Mouse (Mus musculus) midbrain, embryonic 10.5 days (tissue): ENCODE measurements at regions not wholly inside any gene's neighbourhood (a gene's known extent, or its start where the extent isn't known, plus 50 kb on each side); places are given as distances from the start of the nearest gene placed in this dataset.
"Not testable (repeated sequence)": the region's sequence is repeated elsewhere in the genome, so short reads cannot be mapped to it uniquely, and the experiment has no call there.

ENCODE experiments used
- DNase-seq: peaks from one replicate; pipeline ENCODE4 v3.0.0-alpha.2; 2017; ENCODE audit warnings: low spot score
- H3K27ac ChIP-seq: fragments of 300-500 bp; sonication (generic); replicated peaks from 2 replicates; pipeline ENCODE4 v1.5.1; 2016; ENCODE audit warnings: mild to moderate bottlenecking
- H3K27me3 ChIP-seq: fragments of 300-500 bp; sonication (generic); 2 replicates; pipeline ENCODE4 v1.6.1; 2016; ENCODE audit warnings: low read depth, mild to moderate bottlenecking; ENCODE audit not compliant: poor library complexity, severe bottlenecking
- H3K36me3 ChIP-seq: fragments of 300-500 bp; sonication (generic); 2 replicates; pipeline ENCODE4 v1.6.1; 2016; ENCODE audit warnings: mild to moderate bottlenecking, moderate library complexity
- H3K4me1 ChIP-seq: fragments of 300-500 bp; sonication (generic); 2 replicates; pipeline ENCODE4 v1.6.1; 2016
- H3K4me3 ChIP-seq: fragments of 300-500 bp; sonication (generic); 2 replicates; pipeline ENCODE4 v1.5.1; 2016; ENCODE audit warnings: mild to moderate bottlenecking, moderate library complexity
- H3K9me3 ChIP-seq: fragments of 300-500 bp; sonication (generic); replicated peaks from 2 replicates; pipeline ENCODE4 v1.6.1; 2016; ENCODE audit warnings: mild to moderate bottlenecking
- WGBS: fragments of 180-500 bp; shearing (Covaris S2); methylation state at CpG from one replicate; pipeline ENCODE4 v1.1.7; 2016; 5-methylcytosine and 5-hydroxymethylcytosine counted together

GRCm38 (mm10) chr6:95058017-95058416 is 59.0 kb upstream of the Kbtbd8 start:
- 48% methylated on average over 4 of the region's 4 CpGs for WGBS
- Histone ChIP-seq H3K36me3 (no peaks in the 10 kb centered on the region), H3K4me1 (no peaks in the 10 kb centered on the region), H3K9me3 (no peaks in the 10 kb centered on the region), H3K27ac (no peak overlapping the region), H3K27me3 (no peaks in the 10 kb centered on the region), H3K4me3 (no peak overlapping the region)
- DNase-seq: no peak

- H3K36me3 ChIP-seq: no peaks in the 10 kb centered on the region
- 94% methylated on average over 2 of the region's 2 CpGs for WGBS
- H3K27me3 ChIP-seq: no peaks in the 10 kb centered on the region
- no peak for DNase-seq
- no peak overlapping the region for H3K27ac ChIP-seq
- H3K4me3 ChIP-seq: no peak overlapping the region
- no peaks in the 10 kb centered on the region for H3K9me3 ChIP-seq
- no peaks in the 10 kb centered on the region for H3K4me1 ChIP-seq
These were observed 60.8 kb upstream of the Kbtbd8 start for GRCm38 (mm10) chr6:95056222-95056621.

- Histone ChIP-seq H3K9me3 (no peaks in the 10 kb centered on the region), H3K4me3 (no peak overlapping the region), H3K27me3 (no peaks in the 10 kb centered on the region), H3K36me3 (no peaks in the 10 kb centered on the region), H3K27ac (no peak overlapping the region), H3K4me1 (no peaks in the 10 kb centered on the region)
- 86% methylated on average over 9 of the region's 9 CpGs for WGBS
- no peak for DNase-seq
These were observed 63.2 kb upstream of the Kbtbd8 start for GRCm38 (mm10) chr6:95053717-95054382.

GRCm38 (mm10) chr6:95041351-95041750 is 75.7 kb upstream of the Kbtbd8 start:
- 17% methylated on average over 7 of the region's 10 CpGs for WGBS
- not testable (repeated sequence) for H3K4me3 ChIP-seq, H3K36me3 ChIP-seq, DNase-seq, H3K27ac ChIP-seq, H3K4me1 ChIP-seq, H3K27me3 ChIP-seq, H3K9me3 ChIP-seq

- 46% methylated on average over 4 of the region's 4 CpGs for WGBS
- no peak for DNase-seq
These were observed 92.8 kb upstream of the Kbtbd8 start for GRCm38 (mm10) chr6:95024239-95024638.

GRCm38 (mm10) chr6:95021724-95022123 is 95.3 kb upstream of the Kbtbd8 start:
- H3K4me3 ChIP-seq: no peak overlapping the region
- peaks cover 26% of the 10 kb centered on the region for H3K4me1 ChIP-seq
- H3K9me3 ChIP-seq: no peaks in the 10 kb centered on the region
- H3K27ac ChIP-seq: no peak overlapping the region
- DNase-seq: no peak
- WGBS: 50% methylated on average over 7 of the region's 7 CpGs
- no peaks in the 10 kb centered on the region for H3K27me3 ChIP-seq
- no peaks in the 10 kb centered on the region for H3K36me3 ChIP-seq

More at GRCm38 (mm10) chr6:95024239-95024638, 92.8 kb upstream of the Kbtbd8 start:
- Histone ChIP-seq H3K36me3 (no peaks in the 10 kb centered on the region), H3K4me3 (no peak overlapping the region), H3K27me3 (no peaks in the 10 kb centered on the region), H3K4me1 (peaks cover 16% of the 10 kb centered on the region), H3K9me3 (no peaks in the 10 kb centered on the region), H3K27ac (no peak overlapping the region)

GRCm38 (mm10) chr6:95017911-95018310 is 99.1 kb upstream of the Kbtbd8 start:
- no peak for DNase-seq
- H3K9me3 ChIP-seq: no peaks in the 10 kb centered on the region
- 0 out of 2 replicates have a peak overlapping the region, but pooled peaks have one; percentile 28 for H3K27ac ChIP-seq
- H3K36me3 ChIP-seq: no peaks in the 10 kb centered on the region
- 72% methylated on average over 4 of the region's 4 CpGs for WGBS
- H3K27me3 ChIP-seq: no peaks in the 10 kb centered on the region
- H3K4me3 ChIP-seq: no peak overlapping the region
- H3K4me1 ChIP-seq: peaks cover 25% of the 10 kb centered on the region

GRCm38 (mm10) chr6:95017484-95017883 is 99.6 kb upstream of the Kbtbd8 start:
- H3K4me1 ChIP-seq: peaks cover 25% of the 10 kb centered on the region
- H3K9me3 ChIP-seq: no peaks in the 10 kb centered on the region
- no peaks in the 10 kb centered on the region for H3K27me3 ChIP-seq
- no peaks in the 10 kb centered on the region for H3K36me3 ChIP-seq
- H3K4me3 ChIP-seq: no peak overlapping the region
- DNase-seq: no peak
- H3K27ac ChIP-seq: peak overlapping the region; percentile 28; the same call in 1 of the 2 replicates
- WGBS: 79% methylated on average over 3 of the region's 3 CpGs

GRCm38 (mm10) chr6:95013096-95013495 is 103.9 kb upstream of the Kbtbd8 start:
- H3K4me1 ChIP-seq: peaks cover 14% of the 10 kb centered on the region
- no peaks in the 10 kb centered on the region for H3K9me3 ChIP-seq
- H3K27me3 ChIP-seq: no peaks in the 10 kb centered on the region; the same call in 1 of the 2 replicates
- 47% methylated on average over 5 of the region's 5 CpGs for WGBS
- no peak overlapping the region for H3K4me3 ChIP-seq
- no peak for DNase-seq
- no peak overlapping the region; the same call in 1 of the 2 replicates for H3K27ac ChIP-seq
- H3K36me3 ChIP-seq: no peaks in the 10 kb centered on the region

GRCm38 (mm10) chr6:95006485-95006884 is 110.6 kb upstream of the Kbtbd8 start:
- no peaks in the 10 kb centered on the region for H3K36me3 ChIP-seq
- WGBS: 77% methylated on average over 2 of the region's 2 CpGs
- H3K4me3 ChIP-seq: no peak overlapping the region
- no peaks in the 10 kb centered on the region for H3K9me3 ChIP-seq
- no peaks in the 10 kb centered on the region for H3K27me3 ChIP-seq
- H3K4me1 ChIP-seq: no peaks in the 10 kb centered on the region
- H3K27ac ChIP-seq: no peak overlapping the region
- no peak for DNase-seq

- Histone ChIP-seq H3K36me3 (no peaks in the 10 kb centered on the region), H3K4me1 (no peaks in the 10 kb centered on the region), H3K27me3 (no peaks in the 10 kb centered on the region), H3K27ac (no peak overlapping the region), H3K4me3 (no peak overlapping the region), H3K9me3 (no peaks in the 10 kb centered on the region)
- DNase-seq: no peak
- WGBS: 79% methylated on average over 3 of the region's 3 CpGs
These were observed 113.3 kb upstream of the Kbtbd8 start for GRCm38 (mm10) chr6:95003716-95004115.

GRCm38 (mm10) chr6:94999562-94999961 is 117.5 kb upstream of the Kbtbd8 start:
- H3K36me3 ChIP-seq: no peaks in the 10 kb centered on the region
- DNase-seq: no peak
- H3K27ac ChIP-seq: no peak overlapping the region
- H3K9me3 ChIP-seq: no peaks in the 10 kb centered on the region
- no peaks in the 10 kb centered on the region for H3K4me1 ChIP-seq
- 86% methylated on average over 4 of the region's 4 CpGs for WGBS
- no peak overlapping the region for H3K4me3 ChIP-seq
- H3K27me3 ChIP-seq: no peaks in the 10 kb centered on the region

- Histone ChIP-seq H3K27me3 (no peaks in the 10 kb centered on the region), H3K9me3 (no peaks in the 10 kb centered on the region), H3K4me3 (no peak overlapping the region), H3K27ac (no peak overlapping the region), H3K4me1 (no peaks in the 10 kb centered on the region), H3K36me3 (no peaks in the 10 kb centered on the region)
- 80% methylated on average over 6 of the region's 6 CpGs for WGBS
- DNase-seq: no peak
These were observed 118.0 kb upstream of the Kbtbd8 start for GRCm38 (mm10) chr6:94999002-94999401.
